Mouse (Mus musculus): Measurements from ENCODE around the gene Ces5a. TPM values are rescaled to one million over a fixed set of nuclear protein-coding genes. Genes with fewer than 3 reads are reported as not detected.
"Not testable (repeated sequence)": the region's sequence is repeated elsewhere in the genome, so short reads cannot be mapped to it uniquely, and the experiment has no call there.

The Ces5a gene
- polyA plus RNA-seq, 1 experiment = 0.08 TPM

DNA sequence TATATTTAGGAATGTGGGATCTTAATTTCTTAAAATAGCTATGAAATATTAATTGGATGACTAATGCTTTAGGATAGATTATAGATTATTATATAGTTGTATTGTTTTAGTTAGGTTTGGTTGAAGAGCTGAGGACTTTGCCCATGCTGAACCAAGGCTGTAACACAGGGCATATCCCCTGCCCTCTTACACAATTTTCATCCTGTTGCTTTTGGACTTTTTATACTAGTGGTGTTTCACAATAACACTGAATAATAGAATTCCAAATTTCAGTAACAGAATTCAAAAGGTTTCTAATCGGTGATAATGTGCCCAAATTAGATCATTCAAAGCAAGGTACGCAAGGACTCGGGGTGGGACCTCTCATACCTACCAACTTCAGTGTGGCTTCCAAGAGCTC lies 57.4 kb downstream of the Ces5a start:
- Histone ChIP-seq H3K79me2 (ENCODE audit: control insufficient read depth, insufficient read depth) (no peaks in the 10 kb centered on the region), H3K27me3 (ENCODE audit: control insufficient read depth, insufficient read depth, insufficient read length) (no peaks in the 10 kb centered on the region), H3K4me3 (no peak overlapping the region), H3K36me3 (ENCODE audit: control insufficient read depth, insufficient read depth) (no peaks in the 10 kb centered on the region), H3ac (ENCODE audit: control insufficient read depth, insufficient read length) (no peak overlapping the region), H3K4me2 (ENCODE audit: low read depth) (no peak overlapping the region)
- no peak for TF ChIP-seq E2F4 (IDR thresholded peaks at IDR 0.05; ENCODE audit: insufficient read depth)

DNA sequence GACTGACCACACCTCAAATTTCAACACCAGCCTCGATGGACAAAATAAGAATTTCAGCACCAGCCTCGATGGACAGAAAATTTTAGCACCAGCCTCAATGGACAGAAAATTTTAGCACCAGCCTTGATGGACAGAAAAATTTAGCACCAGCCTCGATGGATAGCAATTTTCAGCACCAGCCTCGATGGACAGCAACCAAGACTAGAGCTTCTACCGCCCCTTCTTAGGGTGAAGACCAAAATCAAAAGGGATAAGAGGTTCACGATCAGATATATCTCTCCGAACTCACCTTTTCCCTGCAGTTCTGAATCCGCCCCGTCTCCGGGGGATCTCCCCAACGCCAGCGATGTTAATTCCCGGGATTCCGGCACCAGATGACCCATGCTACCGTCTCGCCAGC lies 65.9 kb downstream of the Ces5a start:
- not testable (repeated sequence) for H3K79me2 ChIP-seq (ENCODE audit: control insufficient read depth, insufficient read depth); H3K27me3 ChIP-seq (ENCODE audit: control insufficient read depth, insufficient read depth, insufficient read length); H3K4me2 ChIP-seq (ENCODE audit: low read depth); H3K4me3 ChIP-seq; H3K36me3 ChIP-seq (ENCODE audit: control insufficient read depth, insufficient read depth); H3ac ChIP-seq (ENCODE audit: control insufficient read depth, insufficient read length)
- TF ChIP-seq REST (IDR thresholded peaks at IDR 0.05; ENCODE audit: insufficient read depth, insufficient read length) = peak; percentile 21

DNA sequence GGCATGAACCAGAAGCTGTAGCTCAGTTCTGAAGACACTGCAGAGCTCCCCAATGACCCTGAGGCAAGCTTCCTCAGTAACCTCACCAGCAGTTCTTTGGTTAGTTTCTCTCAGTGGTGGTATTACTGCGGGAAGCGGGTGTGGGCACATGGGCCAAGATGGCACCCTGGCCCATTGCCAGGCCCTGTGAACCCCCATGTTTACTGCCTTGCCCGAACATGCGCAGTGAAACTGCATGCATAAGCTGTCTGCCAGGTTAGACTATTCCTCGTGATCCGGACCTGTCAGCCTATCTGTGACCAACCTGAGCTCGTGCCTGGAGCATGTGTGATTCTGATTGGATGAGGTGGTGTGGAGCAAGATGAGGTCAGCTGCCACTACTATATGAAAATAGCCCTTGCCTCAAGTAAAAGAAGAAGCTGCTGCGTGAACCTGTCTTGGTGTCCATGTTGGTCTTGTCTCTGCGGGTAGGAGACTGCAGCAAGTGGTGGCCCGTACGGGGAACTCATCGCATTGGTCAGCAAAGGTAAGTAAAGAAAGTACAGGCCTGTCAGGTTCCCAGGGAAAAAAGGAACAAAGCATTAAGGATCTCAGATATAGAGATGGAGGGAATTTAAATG lies 81.3 kb downstream of the Ces5a start:
- H3K36me3 ChIP-seq (ENCODE audit: control insufficient read depth, insufficient read depth) = no peaks in the 10 kb centered on the region

More for the DNA sequence above, 81.3 kb downstream of the Ces5a start:
- Histone ChIP-seq H3K4me2 (ENCODE audit: low read depth) (peak overlapping the region; percentile 32), H3ac (ENCODE audit: control insufficient read depth, insufficient read length) (no peak overlapping the region), H3K4me3 (no peak overlapping the region), H3K27me3 (ENCODE audit: control insufficient read depth, insufficient read depth, insufficient read length) (no peaks in the 10 kb centered on the region), H3K79me2 (ENCODE audit: control insufficient read depth, insufficient read depth) (no peaks in the 10 kb centered on the region)
- TF ChIP-seq E2F4 (IDR thresholded peaks at IDR 0.05; ENCODE audit: insufficient read depth) = no peak
- no peak for TF ChIP-seq MAX (IDR thresholded peaks at IDR 0.05; ENCODE audit: low read depth)
- TF ChIP-seq CEBPB (IDR thresholded peaks at IDR 0.05; ENCODE audit: insufficient read depth, poor library complexity, severe bottlenecking) = no peak
- TF ChIP-seq TCF12 (IDR thresholded peaks at IDR 0.05; ENCODE audit: insufficient read depth, poor library complexity, severe bottlenecking) = no peak
- TF ChIP-seq POLR2A (IDR thresholded peaks at IDR 0.05; ENCODE audit: insufficient read length, low read depth) = no peak
- TF ChIP-seq MYOD1 (IDR thresholded peaks at IDR 0.05; ENCODE audit: control insufficient read depth in 1 of 3, insufficient read length in 2 of 3, low read depth in 2 of 3) = no peak
- TF ChIP-seq USF1 (IDR thresholded peaks at IDR 0.05; ENCODE audit: low read depth) = no peak
- TF ChIP-seq POLR2AphosphoS2 (IDR thresholded peaks at IDR 0.05; ENCODE audit: insufficient read length, low read depth) = no peak

Other genes with a start within 250 kb of the Ces5a start
- not detected for gene Ces1g, start 198.5 kb downstream of the Ces5a start, polyA plus RNA-seq (2012; fragmentation: generic; extraction: Trizol)
- gene Ces1h, start 156.1 kb downstream of the Ces5a start, polyA plus RNA-seq (2012; fragmentation: generic; extraction: Trizol) = not detected